Mouse (Mus musculus) heart, postnatal 0 days (tissue): ENCODE data around the gene Aqp5.

ENCODE experiments used
- CTCF ChIP-seq: IDR thresholded peaks from 2 replicates; pipeline ENCODE4 v1.5.1; 2016; ENCODE audit warnings: antibody characterized with exemption, control low read depth, low read depth
- EP300 ChIP-seq: IDR thresholded peaks from 2 replicates; pipeline ENCODE4 v1.6.1; 2016; ENCODE audit warnings: antibody characterized with exemption, low read depth

GRCm38 (mm10) chr15:99608382-99609125, 18.0 kb downstream of the Aqp5 start:
- no peak for TF ChIP-seq CTCF
- no peak for TF ChIP-seq EP300
